Mouse (Mus musculus) embryo, embryonic 10 days (tissue): ENCODE results near the gene Got1.

ENCODE experiments used
- DNase-seq: peaks from one replicate; pipeline ENCODE4 v3.0.0-alpha.2; 2015; ENCODE audit warnings: low spot score

The Got1 gene

GRCm38 (mm10) chr19:43479431-43479830 lies 45.0 kb downstream of the Got1 start:
- DNase-seq, result no peak

GRCm38 (mm10) chr19:43478891-43479290 lies 45.5 kb downstream of the Got1 start:
- DNase-seq, result peak; percentile 89

- no peak for DNase-seq
Measured at GRCm38 (mm10) chr19:43477436-43477835, 47.0 kb downstream of the Got1 start.

GRCm38 (mm10) chr19:43476063-43476462 lies 48.3 kb downstream of the Got1 start:
- DNase-seq, result no peak

- DNase-seq, result no peak
Measured at GRCm38 (mm10) chr19:43475642-43476041, 48.8 kb downstream of the Got1 start.

GRCm38 (mm10) chr19:43472781-43473180 lies 51.6 kb downstream of the Got1 start:
- DNase-seq, result no peak

- no peak for DNase-seq
Measured at GRCm38 (mm10) chr19:43472331-43472730, 52.1 kb downstream of the Got1 start.

- no peak for DNase-seq
Measured at GRCm38 (mm10) chr19:43469333-43469732, 55.1 kb downstream of the Got1 start.

- no peak for DNase-seq
Measured at GRCm38 (mm10) chr19:43467927-43468685, 56.3 kb downstream of the Got1 start.

GRCm38 (mm10) chr19:43465601-43466255 lies 58.7 kb downstream of the Got1 start:
- DNase-seq, result no peak

- DNase-seq, result no peak
Measured at GRCm38 (mm10) chr19:43465076-43465475, 59.3 kb downstream of the Got1 start.

GRCm38 (mm10) chr19:43464294-43464687 lies 60.1 kb downstream of the Got1 start:
- DNase-seq, result no peak

GRCm38 (mm10) chr19:43463546-43464293 lies 60.7 kb downstream of the Got1 start:
- DNase-seq, result no peak

- DNase-seq, result no peak
Measured at GRCm38 (mm10) chr19:43462141-43462540, 62.3 kb downstream of the Got1 start.

- no peak for DNase-seq
Measured at GRCm38 (mm10) chr19:43460481-43460880, 63.9 kb downstream of the Got1 start.

GRCm38 (mm10) chr19:43459948-43460347 lies 64.5 kb downstream of the Got1 start:
- DNase-seq, result no peak

- no peak for DNase-seq
Measured at GRCm38 (mm10) chr19:43453025-43453424, 71.4 kb downstream of the Got1 start.

- DNase-seq, result no peak
Measured at GRCm38 (mm10) chr19:43452176-43452575, 72.2 kb downstream of the Got1 start.

- no peak for DNase-seq
Measured at GRCm38 (mm10) chr19:43451563-43451962, 72.8 kb downstream of the Got1 start.
